Mouse (Mus musculus): ENCODE data around the gene Icam2. TPM values are rescaled to one million over a fixed set of nuclear protein-coding genes. Genes with fewer than 3 reads are reported as not detected.

Icam2 gene
- total and polyA plus RNA-seq, 3 experiments: 15.3 to 40.1 (median 26.7) TPM

DNA sequence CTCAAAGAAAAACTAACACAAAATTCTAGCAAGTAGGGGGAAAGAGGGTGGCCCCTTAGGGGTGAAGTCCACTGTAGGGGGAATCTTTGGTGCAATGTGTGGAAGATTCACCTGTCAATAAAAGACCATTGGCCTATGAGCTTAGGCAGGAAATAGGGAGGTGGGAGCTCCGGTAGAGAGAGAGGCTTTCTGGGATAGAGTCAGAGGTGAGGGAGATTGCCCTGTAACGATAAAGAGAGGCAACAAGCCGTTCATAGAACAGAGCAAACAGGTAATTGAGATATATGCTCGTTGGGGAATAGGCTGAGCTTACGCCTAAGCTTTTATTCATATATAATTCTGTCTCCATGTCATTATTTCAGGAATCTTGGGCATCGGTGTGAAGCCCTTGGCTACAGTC lies 855 bp downstream of the Icam2 start (continued):
- TF ChIP-seq UBTF (IDR thresholded peaks at IDR 0.05; ENCODE audit: low read depth, low read length) (no peak), POLR2A (IDR thresholded peaks at IDR 0.05; ENCODE audit: low read depth, low read length) (peak; percentile 81), NRF1 (IDR thresholded peaks at IDR 0.05; ENCODE audit: low read depth, low read length) (0 out of 2 replicates have a peak, but pooled peaks have one; percentile 18), POLR2AphosphoS2 (IDR thresholded peaks at IDR 0.05; ENCODE audit: low read depth, low read length) (peak; percentile 79; the same call in 1 of the 2 replicates), ELF1 (IDR thresholded peaks at IDR 0.05; ENCODE audit: low read depth, low read length) (peak; percentile 61; the same call in 1 of the 2 replicates), ZMIZ1 (IDR thresholded peaks at IDR 0.05; ENCODE audit: low read depth, low read length) (peak; percentile 84), JUN (IDR thresholded peaks at IDR 0.05; ENCODE audit: insufficient read depth, low read depth, low read length) (no peak), ZKSCAN1 (IDR thresholded peaks at IDR 0.05; ENCODE audit: borderline replicate concordance, low read depth, low read length) (no peak), BHLHE40 (IDR thresholded peaks at IDR 0.05; ENCODE audit: low read depth, low read length) (no peak), E2F4 (IDR thresholded peaks at IDR 0.05; ENCODE audit: insufficient replicate concordance, low read depth, low read length) (0 out of 2 replicates have a peak, but pooled peaks have one; percentile 2), HCFC1 (IDR thresholded peaks at IDR 0.05; ENCODE audit: low read depth, low read length) (peak; percentile 79)

DNA sequence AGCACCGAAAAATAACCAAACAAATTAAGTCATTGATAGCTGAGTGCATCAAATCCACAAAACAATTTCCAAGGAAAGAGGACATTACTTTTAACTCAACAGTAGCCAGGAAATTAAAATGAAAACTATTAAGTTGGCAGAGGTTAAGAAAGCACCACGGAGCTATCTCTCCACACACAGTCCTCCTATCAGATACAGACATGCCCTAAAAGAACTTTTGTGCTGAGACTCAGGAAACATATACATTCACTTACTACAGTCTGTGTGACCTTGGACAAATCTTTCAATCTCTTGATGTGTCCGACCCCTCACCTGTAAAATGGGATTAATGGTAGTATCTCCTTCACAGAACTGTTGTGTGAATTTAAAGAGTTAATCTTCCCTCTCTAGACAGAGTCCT lies 1.5 kb downstream of the Icam2 start:
- Histone ChIP-seq H3K9ac (ENCODE audit: insufficient read depth, low read depth) (peak overlapping the region; percentile 97), H3K79me2 (replicated peaks; ENCODE audit: control insufficient read depth, extremely low read depth, insufficient read depth, poor library complexity, severe bottlenecking) (no peaks in the 10 kb centered on the region; the same call in 1 of the 2 replicates), H3K4me1 (ENCODE audit: control insufficient read depth in 1 of 2, insufficient read depth in 2 of 2) (peaks cover 7 to 32% of the 10 kb centered on the region in 2 experiments; a peak in 3 of 4 replicates), H3K27me3 (replicated peaks) (no peaks in the 10 kb centered on the region), H3K36me3 (replicated peaks in 1 of 2; ENCODE audit: control insufficient read depth in 1 of 2, insufficient read depth in 1 of 2, low read length in 1 of 2) (peaks cover 7 to 49% of the 10 kb centered on the region in 2 experiments), H3K4me2 (ENCODE audit: insufficient read depth, low read depth, poor library complexity, severe bottlenecking) (peak overlapping the region; percentile 94), H3K9me3 (replicated peaks; ENCODE audit: low read length) (no peaks in the 10 kb centered on the region), H3K4me3 (replicated peaks in 1 of 3; ENCODE audit: low read depth in 2 of 3, low read length in 2 of 3, poor library complexity in 1 of 3) (peak overlapping the region; percentile 39 to 93 (median 70)), H3K27ac (ENCODE audit: insufficient read depth, low read depth) (no peak overlapping the region; the same call in 1 of the 2 replicates)
- in situ Hi-C loops (cut with MboI; ENCODE audit: low pct_ligation_motif_present, low pct_unique_long_range_greater_than_20kb, low sequenced_read_pairs) (no loop called here), dilution Hi-C loops (cut with MboI; ENCODE audit: extremely low pct_ligation_motif_present, extremely low pct_unique_long_range_greater_than_20kb, low sequenced_read_pairs) (no loop called here)
- no peak for TF ChIP-seq HCFC1 (IDR thresholded peaks at IDR 0.05; ENCODE audit: low read depth, low read length)
- TF ChIP-seq MXI1 (IDR thresholded peaks at IDR 0.05; ENCODE audit: low read depth, low read length): 0 out of 2 replicates have a peak, but pooled peaks have one; percentile 13
- peak; percentile 7; the same call in 1 of the 2 replicates for TF ChIP-seq SIN3A (IDR thresholded peaks at IDR 0.05; ENCODE audit: low read length)
- no peak for DNase-seq (ENCODE audit: extremely low read depth)

DNA sequence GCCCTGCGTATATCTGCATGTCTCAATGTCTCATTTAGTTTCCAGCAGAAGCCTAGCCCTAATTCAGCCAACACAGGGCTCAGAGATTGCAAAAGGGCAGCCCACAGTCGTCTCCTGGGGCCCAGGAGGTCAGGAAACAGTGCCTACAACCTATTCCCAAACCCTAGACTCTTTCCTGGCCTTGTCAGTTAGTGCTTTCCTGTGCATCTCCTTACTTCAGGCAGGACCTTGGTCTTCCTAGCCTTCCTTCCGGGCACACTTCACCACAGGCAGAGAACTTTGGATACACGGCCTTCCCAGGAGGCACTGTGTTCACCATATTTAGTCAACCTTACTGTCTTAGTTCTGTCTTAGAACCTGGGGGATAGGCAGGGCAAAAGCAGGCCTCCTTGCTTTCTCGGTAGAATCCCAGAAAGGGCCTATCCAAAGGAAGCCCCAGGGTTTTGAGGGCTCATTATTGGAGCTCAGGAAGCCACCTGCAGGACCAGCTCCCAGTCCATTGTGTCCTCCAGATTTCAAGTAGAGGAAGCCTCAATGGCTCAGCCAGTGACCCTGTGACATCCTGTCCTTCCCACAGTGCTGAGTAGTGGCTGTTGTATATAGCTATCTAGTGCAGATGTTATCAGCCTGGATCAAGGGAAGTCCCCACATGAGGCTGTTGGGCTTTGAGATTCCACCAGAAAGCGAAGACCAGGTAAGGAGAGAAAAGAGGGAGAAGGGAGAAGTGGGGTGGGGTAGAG lies 4.7 kb downstream of the Icam2 start:
- Histone ChIP-seq H3K9ac (ENCODE audit: insufficient read depth, low read depth) (no peak overlapping the region), H3K4me3 (replicated peaks in 1 of 3; ENCODE audit: low read depth in 2 of 3, low read length in 2 of 3, poor library complexity in 1 of 3) (no peak overlapping the region), H3K27me3 (replicated peaks) (no peaks in the 10 kb centered on the region), H3K27ac (ENCODE audit: insufficient read depth, low read depth) (no peak overlapping the region), H3K4me1 (ENCODE audit: control insufficient read depth in 1 of 2, insufficient read depth in 2 of 2) (peaks cover 5 to 22% of the 10 kb centered on the region in 2 experiments; a peak in 3 of 4 replicates), H3K4me2 (ENCODE audit: insufficient read depth, low read depth, poor library complexity, severe bottlenecking) (no peak overlapping the region), H3K36me3 (replicated peaks in 1 of 2; ENCODE audit: control insufficient read depth in 1 of 2, insufficient read depth in 1 of 2, low read length in 1 of 2) (peaks cover 30 to 57% of the 10 kb centered on the region in 2 experiments), H3K9me3 (replicated peaks; ENCODE audit: low read length) (no peaks in the 10 kb centered on the region), H3K79me2 (replicated peaks; ENCODE audit: control insufficient read depth, extremely low read depth, insufficient read depth, poor library complexity, severe bottlenecking) (no peaks in the 10 kb centered on the region; the same call in 1 of the 2 replicates)
- in situ Hi-C loops (cut with MboI; ENCODE audit: low pct_ligation_motif_present, low pct_unique_long_range_greater_than_20kb, low sequenced_read_pairs): no loop called here
- DNase-seq (ENCODE audit: extremely low read depth): no peak
- TF ChIP-seq EP300 (IDR thresholded peaks at IDR 0.05; ENCODE audit: low read length) (no peak), POLR2AphosphoS2 (IDR thresholded peaks at IDR 0.05; ENCODE audit: low read depth, low read length) (no peak), ZMIZ1 (IDR thresholded peaks at IDR 0.05; ENCODE audit: low read depth, low read length) (no peak), MAFK (IDR thresholded peaks at IDR 0.05; ENCODE audit: insufficient replicate concordance, low read length) (no peak), ZC3H11A (IDR thresholded peaks at IDR 0.05; ENCODE audit: low read depth, low read length) (no peak), E2F4 (IDR thresholded peaks at IDR 0.05; ENCODE audit: insufficient replicate concordance, low read depth, low read length) (no peak), BHLHE40 (IDR thresholded peaks at IDR 0.05; ENCODE audit: low read depth, low read length) (no peak), MYC (IDR thresholded peaks at IDR 0.05; ENCODE audit: low read depth, low read length) (no peak), POLR2A (IDR thresholded peaks at IDR 0.05; ENCODE audit: low read depth, low read length) (no peak), GABPA (IDR thresholded peaks at IDR 0.05; ENCODE audit: insufficient replicate concordance, low read depth, low read length) (no peak), TCF12 (IDR thresholded peaks at IDR 0.05; ENCODE audit: low read depth, low read length) (no peak), MEF2A (IDR thresholded peaks at IDR 0.05; ENCODE audit: borderline replicate concordance, low read depth, low read length) (no peak), RCOR1 (conservative IDR thresholded peaks at IDR 0.05; ENCODE audit: low read depth, low read length) (no peak), ELF1 (IDR thresholded peaks at IDR 0.05; ENCODE audit: low read depth, low read length) (no peak)
- dilution Hi-C loops (cut with MboI; ENCODE audit: extremely low pct_ligation_motif_present, extremely low pct_unique_long_range_greater_than_20kb, low sequenced_read_pairs): no loop called here
